Mouse (Mus musculus) cortical plate, adult 2 months (tissue): Measurements from ENCODE around the gene Kif21b. TPM values are rescaled to one million over a fixed set of nuclear protein-coding genes. Genes with fewer than 3 reads are reported as not detected.

Experiments used
- H3K27ac ChIP-seq: fragments of 200-500 bp; 2 replicates; pipeline ENCODE4 v1.5.1; 2012; ENCODE audit warnings: low read length, control low read depth, inconsistent platforms; ENCODE audit not compliant: insufficient read depth
- H3K4me1 ChIP-seq: fragments of 200-500 bp; 2 replicates; pipeline ENCODE4 v1.6.1; 2011; ENCODE audit warnings: low read length; ENCODE audit not compliant: control insufficient read depth, insufficient read depth
- H3K4me3 ChIP-seq: fragments of 200-500 bp; 2 replicates; pipeline ENCODE4 v1.5.1; 2011; ENCODE audit warnings: mild to moderate bottlenecking, low read length, control low read depth; ENCODE audit not compliant: insufficient read depth
- CTCF ChIP-seq: fragments of 200-500 bp; IDR thresholded peaks from 2 replicates; pipeline ENCODE4 v1.5.1; 2011; ENCODE audit warnings: mild to moderate bottlenecking, control low read depth, low read length; ENCODE audit not compliant: insufficient read depth; ENCODE audit errors: extremely low read depth
- POLR2A ChIP-seq: fragments of 200-500 bp; IDR thresholded peaks from 2 replicates; pipeline ENCODE4 v1.6.1; 2011; ENCODE audit warnings: mild to moderate bottlenecking, low read length, control low read depth; ENCODE audit not compliant: insufficient read depth; ENCODE audit errors: extremely low read depth
- polyA plus RNA-seq: library from polyadenylated mRNA; depleted of rRNA; stranded (reverse); fragments of >200 nt; gene quantifications from 2 replicates; pipeline ENCODE4 v1.2.3, GENCODE M21; 2012; rRNA removed

Kif21b gene
- polyA plus RNA-seq: 42.5 and 44.4 TPM in 2 replicates

- peaks cover 17% of the 10 kb centered on the region for H3K4me1 ChIP-seq
These were observed at the start of gene Kif21b for GRCm38 (mm10) chr1:136130951-136131558. Kif21b (plus strand) TSS chr1:136131389.

GRCm38 (mm10) chr1:136085988-136086685 is 45.1 kb upstream of the Kif21b start:
- Histone ChIP-seq H3K4me1 (no peaks in the 10 kb centered on the region), H3K27ac (no peak overlapping the region), H3K4me3 (no peak overlapping the region)
- TF ChIP-seq POLR2A (no peak), CTCF (no peak)

More at GRCm38 (mm10) chr1:136130951-136131558, at the start of gene Kif21b:
- Histone ChIP-seq H3K27ac (peak within 1 kb of the TSS; percentile 93), H3K4me3 (peak within 1 kb of the TSS; percentile 58)
- TF ChIP-seq CTCF (no peak), POLR2A (peak; percentile 73)

GRCm38 (mm10) chr1:136089368-136090165 is 41.6 kb upstream of the Kif21b start:
- no peak overlapping the region for H3K27ac ChIP-seq
- H3K4me3 ChIP-seq: no peak overlapping the region
- no peaks in the 10 kb centered on the region for H3K4me1 ChIP-seq
- TF ChIP-seq POLR2A (no peak), CTCF (no peak)

- H3K4me1 ChIP-seq: no peaks in the 10 kb centered on the region
- H3K27ac ChIP-seq: no peak overlapping the region
- no peak overlapping the region for H3K4me3 ChIP-seq
- no peak for TF ChIP-seq POLR2A
- TF ChIP-seq CTCF: no peak
These were observed 37.5 kb upstream of the Kif21b start for GRCm38 (mm10) chr1:136093726-136094125.

- TF ChIP-seq POLR2A (no peak), CTCF (no peak)
- H3K27ac ChIP-seq: no peak overlapping the region
- H3K4me3 ChIP-seq: no peak overlapping the region
- no peaks in the 10 kb centered on the region for H3K4me1 ChIP-seq
These were observed 36.4 kb upstream of the Kif21b start for GRCm38 (mm10) chr1:136094807-136095206.

GRCm38 (mm10) chr1:136102094-136102493 is 29.1 kb upstream of the Kif21b start:
- TF ChIP-seq CTCF (no peak), POLR2A (no peak)
- no peaks in the 10 kb centered on the region for H3K4me1 ChIP-seq
- no peak overlapping the region for H3K4me3 ChIP-seq
- H3K27ac ChIP-seq: no peak overlapping the region

GRCm38 (mm10) chr1:136102551-136102950 is 28.6 kb upstream of the Kif21b start:
- TF ChIP-seq POLR2A: no peak
- TF ChIP-seq CTCF: no peak
- H3K4me3 ChIP-seq: no peak overlapping the region
- H3K27ac ChIP-seq: no peak overlapping the region
- H3K4me1 ChIP-seq: no peaks in the 10 kb centered on the region

- Histone ChIP-seq H3K4me3 (no peak overlapping the region), H3K4me1 (no peaks in the 10 kb centered on the region), H3K27ac (no peak overlapping the region)
- TF ChIP-seq POLR2A (no peak), CTCF (no peak)
These were observed 28.2 kb upstream of the Kif21b start for GRCm38 (mm10) chr1:136102981-136103380.

- Histone ChIP-seq H3K4me3 (no peak overlapping the region), H3K4me1 (no peaks in the 10 kb centered on the region), H3K27ac (no peak overlapping the region)
- TF ChIP-seq CTCF (no peak), POLR2A (no peak)
These were observed 27.5 kb upstream of the Kif21b start for GRCm38 (mm10) chr1:136103696-136104095.

GRCm38 (mm10) chr1:136104741-136105140 is 26.4 kb upstream of the Kif21b start:
- TF ChIP-seq CTCF: no peak
- Histone ChIP-seq H3K4me3 (no peak overlapping the region), H3K27ac (no peak overlapping the region), H3K4me1 (peaks cover 2% of the 10 kb centered on the region; the same call in 1 of the 2 replicates)
